Mouse (Mus musculus) MEL (cell line): ENCODE results near the gene Bdnf.

ENCODE experiments used
- HCFC1 ChIP-seq: IDR thresholded peaks from 2 replicates; pipeline ENCODE4 v1.6.1; 2012; ENCODE audit warnings: low read depth, mild to moderate bottlenecking, inconsistent platforms, low read length, improper control_type of control experiment, moderate library complexity
- SIN3A ChIP-seq: IDR thresholded peaks from 2 replicates; pipeline ENCODE4 v1.6.1; 2012; ENCODE audit warnings: low read length, improper control_type of control experiment, inconsistent platforms

DNA sequence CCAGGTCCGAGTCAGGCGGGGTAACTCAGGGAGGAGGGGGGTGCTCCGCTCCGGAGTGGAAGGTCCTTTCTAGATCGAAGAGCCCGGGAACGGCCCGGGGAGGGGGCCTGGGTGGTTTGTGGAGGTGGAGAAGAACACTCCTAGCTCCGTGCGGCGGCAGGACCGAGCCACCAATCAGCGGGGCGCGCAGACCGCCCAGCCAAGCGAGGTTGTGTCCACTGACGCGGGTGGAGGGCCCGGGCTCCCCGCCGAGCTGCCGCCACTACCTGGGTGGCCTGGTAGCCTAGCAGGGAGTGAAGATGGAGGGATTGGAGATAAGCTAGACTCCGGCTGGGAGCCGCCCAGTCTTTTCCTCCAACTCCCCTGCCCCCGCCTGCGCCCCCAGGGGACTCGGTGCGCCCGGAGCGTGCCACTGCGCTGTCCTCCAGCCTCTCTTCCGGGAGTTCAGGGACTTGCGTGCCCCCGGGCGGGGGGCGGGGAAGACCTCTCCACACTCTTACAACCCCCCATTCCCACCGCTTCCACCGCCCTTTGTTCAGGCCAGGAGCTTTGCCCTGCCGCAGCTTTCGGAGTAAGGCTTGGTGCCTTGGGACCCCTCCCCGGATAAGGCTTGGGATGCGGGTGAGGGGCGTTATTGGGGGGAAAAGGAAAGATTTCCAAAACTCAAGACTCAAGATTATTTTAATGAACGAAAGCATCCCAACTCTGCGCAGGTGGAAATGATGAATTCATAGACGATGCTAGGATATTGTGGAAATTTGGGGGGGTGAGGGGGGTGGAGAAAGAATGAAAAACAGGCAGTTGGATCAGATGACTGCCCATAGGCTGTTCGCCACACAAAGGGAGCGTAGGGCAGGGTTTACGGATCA, 3.0 kb downstream of the Bdnf start:
- TF ChIP-seq SIN3A, result no peak
- no peak for TF ChIP-seq HCFC1
